Mouse (Mus musculus) colon, adult 2 months (tissue): ENCODE measurements around the gene Klk1. TPM values are rescaled to one million over a fixed set of nuclear protein-coding genes. Genes with fewer than 3 reads are reported as not detected.

Experiments
- polyA plus RNA-seq: library from polyadenylated mRNA; depleted of rRNA; stranded (reverse); fragments of >200 nt; gene quantifications from 2 replicates; pipeline ENCODE4 v1.2.3, GENCODE M21; 2012; rRNA removed

The Klk1 gene
- polyA plus RNA-seq, result 4,020 and 5,229 TPM in 2 replicates

DNA sequence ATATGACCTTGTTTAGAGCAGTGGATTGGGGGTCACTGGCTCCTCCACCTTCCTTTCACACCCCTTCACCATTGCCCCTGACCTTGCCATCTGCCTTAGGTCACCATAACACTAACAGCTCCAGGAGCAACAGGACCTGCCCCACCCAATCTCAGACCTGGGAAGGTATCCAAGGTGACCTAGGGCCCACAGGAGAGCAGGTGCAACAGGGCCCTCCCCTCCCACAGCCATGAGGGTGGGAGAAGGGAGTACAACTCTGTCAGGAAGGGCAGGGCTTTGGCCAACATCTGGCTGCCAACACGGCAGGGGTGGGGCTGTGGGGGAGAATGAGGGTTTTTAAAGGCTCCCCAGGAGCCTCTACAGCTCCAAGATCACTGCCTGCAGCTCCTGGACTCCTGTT is at the start of gene Klk1:
Klk1 (plus strand) TSS at position 285 of the 400 bp plus-strand sequence.

DNA sequence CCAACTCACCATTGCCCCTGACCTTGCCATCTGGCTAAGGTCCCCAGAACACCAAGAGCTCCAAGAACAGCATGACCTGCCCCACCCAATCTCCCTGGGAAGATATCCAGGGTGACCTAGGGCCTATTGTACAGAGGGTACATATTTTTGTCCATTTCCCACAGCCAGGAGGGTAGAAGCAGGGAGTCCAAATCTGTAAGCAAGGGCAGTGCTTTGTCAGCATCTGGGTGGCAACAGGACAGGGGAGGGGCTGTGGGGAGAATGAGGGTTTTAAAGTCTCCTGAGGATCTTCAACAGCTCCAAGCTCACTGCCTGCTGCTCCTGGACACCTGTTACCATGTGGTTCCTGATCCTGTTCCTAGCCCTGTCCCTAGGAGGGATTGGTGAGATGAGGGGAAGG is 37.2 kb upstream of the Klk1 start, which contains the start of gene Klk1b24:
Klk1b24 (plus strand) TSS at position 301 of the 400 bp plus-strand sequence.

DNA sequence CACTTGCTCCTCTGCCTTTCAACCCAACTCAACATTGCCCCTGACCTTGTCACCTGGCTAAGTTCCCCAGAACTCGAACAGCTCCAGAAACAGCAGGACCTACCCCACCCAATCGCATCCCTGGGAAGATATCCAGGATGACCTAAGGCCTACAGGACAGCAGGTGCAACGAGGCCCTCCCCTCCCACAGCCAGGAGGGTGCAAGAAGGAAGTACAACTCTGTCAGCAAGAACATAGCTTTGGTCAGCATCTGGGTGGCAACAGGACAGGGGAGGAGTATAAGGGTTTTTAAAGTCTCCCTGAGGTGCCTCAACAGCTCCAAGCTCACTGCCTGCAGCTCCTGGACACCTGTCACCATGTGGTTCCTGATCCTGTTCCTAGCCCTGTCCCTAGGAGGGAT is 27.3 kb upstream of the Klk1 start, which contains the start of gene Klk1b3:
Klk1b3 (plus strand) TSS at position 301 of the 400 bp plus-strand sequence.

DNA sequence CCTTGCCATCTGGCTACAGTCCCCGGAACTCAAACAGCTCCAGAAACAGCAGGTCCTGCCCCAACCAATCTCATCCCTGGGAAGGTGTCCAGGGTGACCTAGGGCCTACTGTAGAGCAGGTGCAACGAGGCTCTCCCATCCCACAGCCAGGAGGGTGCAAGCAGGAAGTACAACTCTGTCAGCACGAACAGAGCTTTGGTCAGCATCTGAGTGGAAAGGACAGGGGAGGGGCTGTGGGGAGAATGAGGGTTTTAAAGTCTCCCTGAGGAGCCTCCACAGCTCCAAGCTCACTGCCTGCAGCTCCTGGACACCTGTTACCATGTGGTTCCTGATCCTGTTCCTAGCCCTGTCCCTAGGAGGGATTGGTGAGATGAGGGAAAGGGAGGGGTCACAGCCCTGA is 18.0 kb upstream of the Klk1 start, which contains the start of gene Klk1b4:
Klk1b4 (plus strand) TSS at position 301 of the 400 bp plus-strand sequence.

DNA sequence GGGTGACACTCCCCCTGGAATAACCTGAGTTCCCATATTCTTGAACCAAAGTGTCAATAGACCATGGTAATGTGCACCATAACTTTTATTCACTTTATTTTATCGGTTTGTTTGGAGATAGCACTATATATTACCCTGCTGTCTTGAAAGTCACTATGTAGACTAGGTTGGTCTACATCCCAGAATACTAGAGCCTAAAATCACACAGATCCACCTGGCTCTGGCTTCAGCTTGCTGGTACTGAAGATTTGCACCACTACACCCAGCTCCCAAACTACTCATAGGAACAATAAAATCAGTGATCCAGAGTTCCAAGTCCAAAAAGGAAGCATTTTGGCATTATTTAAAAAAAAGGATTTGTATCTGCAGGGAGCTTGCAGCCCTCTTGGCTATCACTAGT is 9.5 kb upstream of the Klk1 start, which contains the start of gene Klk1b5:
Klk1b5 (plus strand) TSS at position 301 of the 400 bp plus-strand sequence.

DNA sequence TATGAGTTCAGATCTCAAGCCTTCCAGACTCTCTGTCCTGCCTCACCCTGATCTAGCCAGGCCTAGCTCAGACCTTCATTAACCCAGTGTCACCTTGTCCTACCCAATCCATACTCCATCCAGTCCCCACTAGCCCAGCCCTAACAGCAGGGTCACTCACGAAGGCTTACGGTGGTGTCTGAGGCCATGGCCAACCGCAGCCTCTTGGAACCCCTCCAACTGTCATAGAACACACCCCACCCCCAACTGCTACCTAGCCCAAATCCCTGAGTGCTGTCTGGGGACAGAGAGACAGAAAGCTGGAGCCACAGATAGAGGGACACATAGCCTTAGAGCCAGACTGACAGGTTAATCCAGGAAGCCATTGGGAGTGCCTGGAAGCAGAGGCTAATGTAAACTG is 10.7 kb downstream of the Klk1 start, which contains the start of gene Gm36864:
Gm36864 (plus strand) TSS at position 269 of the 400 bp plus-strand sequence.

DNA sequence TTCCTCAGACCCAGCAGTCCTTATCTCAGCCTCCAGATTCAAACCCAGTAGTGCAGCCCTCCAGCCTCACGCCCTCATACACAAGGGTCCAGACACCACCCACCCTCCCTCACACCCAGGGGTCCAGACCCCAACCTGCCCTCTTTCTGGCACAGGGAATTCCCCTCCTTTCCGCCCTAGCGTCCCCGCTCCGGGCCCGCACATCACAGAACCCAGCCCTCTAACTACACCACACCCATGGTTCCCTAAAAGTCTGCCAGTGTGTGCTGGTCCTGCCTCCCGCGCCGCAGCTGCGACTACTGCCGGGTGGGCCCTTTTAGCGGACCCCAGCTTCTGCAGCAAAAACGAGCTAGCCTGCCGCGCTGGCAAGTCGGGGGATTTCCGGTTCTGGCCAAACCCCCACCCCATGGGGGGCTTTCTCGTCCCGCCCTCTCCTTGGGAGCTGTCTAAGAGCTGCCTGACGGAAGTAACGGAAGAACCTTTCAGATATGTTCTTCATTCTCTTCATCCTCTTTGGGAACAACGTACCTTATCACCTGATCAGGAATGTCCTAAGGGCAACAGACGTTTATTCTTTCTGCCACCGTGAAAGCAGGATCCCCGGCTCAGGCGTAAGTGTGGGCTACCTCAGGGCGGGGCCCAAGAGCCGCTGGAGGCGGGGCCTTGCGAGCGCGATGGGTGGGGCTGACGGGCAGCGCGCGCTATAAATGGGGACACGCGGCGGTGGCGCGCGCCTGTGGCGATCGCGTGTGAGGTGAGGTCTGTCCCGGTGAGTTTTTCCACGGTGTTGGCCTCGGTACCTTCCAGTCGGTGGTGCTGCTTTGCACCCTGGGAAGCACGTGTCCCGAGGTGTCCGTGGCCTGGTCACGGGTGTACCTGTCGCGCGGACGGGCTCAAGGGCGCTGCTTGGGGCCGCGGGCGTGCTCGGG is 21.2 kb downstream of the Klk1 start, which contains the start of the genes 1700028J19Rik and 2410002F23Rik:
1700028J19Rik (minus strand) TSS at position 641 of the 929 bp plus-strand sequence.
2410002F23Rik (plus strand) TSS at position 668 of the 929 bp plus-strand sequence.

DNA sequence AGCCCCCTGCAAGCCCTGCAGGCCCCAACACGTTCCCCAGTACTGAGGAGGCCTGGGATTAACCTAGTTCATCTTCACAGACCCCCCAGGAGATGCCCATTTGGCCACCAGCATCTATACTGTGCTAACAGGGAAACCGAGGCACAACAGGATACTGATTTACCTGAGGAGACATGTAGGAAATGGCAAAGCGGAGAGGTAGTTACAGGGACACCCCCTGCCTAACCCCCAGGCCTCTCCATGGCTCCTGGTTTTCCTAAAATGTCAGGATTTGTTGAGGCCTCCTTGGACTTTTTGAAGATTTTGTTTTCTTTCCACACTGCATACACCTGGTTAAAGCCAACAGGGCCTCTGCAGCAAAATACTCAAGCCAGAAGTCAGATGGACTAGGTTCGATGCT is 32.1 kb downstream of the Klk1 start, which contains the start of gene Acp4:
Acp4 (minus strand) TSS at position 101 of the 400 bp plus-strand sequence.

DNA sequence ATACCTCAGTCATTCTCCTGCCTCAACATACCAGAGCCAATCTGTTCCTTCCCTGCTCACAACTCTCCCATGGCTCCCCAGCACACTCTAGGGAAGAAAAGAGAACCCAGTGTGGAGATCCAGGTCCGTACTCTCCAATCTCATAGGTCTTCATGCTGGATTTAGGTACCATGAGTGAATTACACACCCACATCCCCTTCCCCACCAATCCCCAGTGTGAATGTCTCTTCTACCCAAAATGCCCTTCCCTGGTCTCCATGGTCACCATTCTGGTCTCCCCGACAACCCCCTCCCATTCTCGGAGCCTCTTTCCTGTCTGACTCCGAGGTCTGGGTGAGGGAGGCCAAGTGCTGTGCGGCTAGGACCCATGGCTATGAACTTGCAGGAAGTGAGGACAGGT is 36.0 kb downstream of the Klk1 start, which contains the start of gene Gm15517:
Gm15517 (plus strand) TSS at position 301 of the 400 bp plus-strand sequence.

Other genes with a start within 250 kb of the Klk1 start
- gene Klk1b9, start 249.3 kb upstream of the Klk1 start, polyA plus RNA-seq, result not detected in 2 replicates
- gene Klk1b11, start 229.5 kb upstream of the Klk1 start, polyA plus RNA-seq, result 1.2 TPM in 1 of 2 replicates, not detected in the other
- gene Klk1b26, start 213.2 kb upstream of the Klk1 start, polyA plus RNA-seq, result not detected in 2 replicates
- 0.17 TPM in 1 of 2 replicates, not detected in the other for gene Klk1b27, start 173.1 kb upstream of the Klk1 start, polyA plus RNA-seq
- gene Klk1b21, start 123.0 kb upstream of the Klk1 start, polyA plus RNA-seq, result 0.14 TPM in 1 of 2 replicates, not detected in the other
- 6.3 TPM in 1 of 2 replicates, not detected in the other for gene Klk1b22, start 112.7 kb upstream of the Klk1 start, polyA plus RNA-seq
- 0.15 and 0.17 TPM in 2 replicates for gene Klk1b16, start 88.6 kb upstream of the Klk1 start, polyA plus RNA-seq
- gene Klk1b24, start 37.1 kb upstream of the Klk1 start, polyA plus RNA-seq, result 0.31 and 0.54 TPM in 2 replicates
- gene Klk1b3, start 27.2 kb upstream of the Klk1 start, polyA plus RNA-seq, result 0.27 and 2.0 TPM in 2 replicates
- 3.6 and 4.2 TPM in 2 replicates for gene Klk1b4, start 17.9 kb upstream of the Klk1 start, polyA plus RNA-seq
- gene Klk1b5, start 9.4 kb upstream of the Klk1 start, polyA plus RNA-seq, result 1.4 and 6.7 TPM in 2 replicates
- 0.22 and 0.31 TPM in 2 replicates for gene Gm36864, start 10.8 kb downstream of the Klk1 start, polyA plus RNA-seq
- 2.2 and 3.5 TPM in 2 replicates for gene 1700028J19Rik, start 21.3 kb downstream of the Klk1 start, polyA plus RNA-seq
- 126 and 152 TPM in 2 replicates for gene 2410002F23Rik, start 21.4 kb downstream of the Klk1 start, polyA plus RNA-seq
- not detected in 2 replicates for gene Acp4, start 32.0 kb downstream of the Klk1 start, polyA plus RNA-seq
- gene Gm15517, start 36.1 kb downstream of the Klk1 start, polyA plus RNA-seq, result not detected in 2 replicates
- gene Clec11a, start 81.5 kb downstream of the Klk1 start, polyA plus RNA-seq, result 5.3 and 6.9 TPM in 2 replicates
- 1.1 TPM in 2 replicates for gene Shank1, start 84.9 kb downstream of the Klk1 start, polyA plus RNA-seq
- gene Syt3, start 158.7 kb downstream of the Klk1 start, polyA plus RNA-seq, result 3.2 and 3.5 TPM in 2 replicates
- gene 1700008O03Rik, start 160.5 kb downstream of the Klk1 start, polyA plus RNA-seq, result 0.87 and 0.89 TPM in 2 replicates
- 4.8 and 6.8 TPM in 2 replicates for gene Lrrc4b, start 203.7 kb downstream of the Klk1 start, polyA plus RNA-seq
- 0.23 and 0.88 TPM in 2 replicates for gene Aspdh, start 240.0 kb downstream of the Klk1 start, polyA plus RNA-seq
- 136 and 144 TPM in 2 replicates for gene Josd2, start 242.6 kb downstream of the Klk1 start, polyA plus RNA-seq